Mouse (Mus musculus) MEL (cell line): ENCODE results near the gene Khnyn. TPM values are rescaled to one million over a fixed set of nuclear protein-coding genes. Genes with fewer than 3 reads are reported as not detected.

Source experiments
- DNase-seq: peaks from one replicate; pipeline ENCODE4 v3.0.0; 2011; ENCODE audit warnings: low read depth, low spot score
- H3K27ac ChIP-seq: 2 replicates; pipeline ENCODE4 v1.5.1; 2012; ENCODE audit warnings: low read depth, mild to moderate bottlenecking, control low read depth, low read length, moderate library complexity; ENCODE audit not compliant: control insufficient read depth
- H3K27me3 ChIP-seq, 2 experiments: fragments of 150-350 bp in 1 of 2; sonication (generic) in 1 of 2; 2 replicates each; pipeline ENCODE4 v1.6.1; 2012; ENCODE audit warnings: low read length in 2 of 2, mild to moderate bottlenecking in 2 of 2, improper control_type of control experiment in 1 of 2, moderate library complexity in 1 of 2; ENCODE audit not compliant: insufficient read depth in 2 of 2, control insufficient read depth in 1 of 2
- H3K36me3 ChIP-seq, 2 experiments: 2 replicates each; pipeline ENCODE4 v1.6.1; 2012 to 2014; ENCODE audit warnings: low read length in 2 of 2, improper control_type of control experiment in 1 of 2, inconsistent platforms in 1 of 2, mild to moderate bottlenecking in 1 of 2; ENCODE audit not compliant: insufficient read depth in 2 of 2, control insufficient read depth in 1 of 2
- H3K4me1 ChIP-seq, 2 experiments: fragments of 150-350 bp in 1 of 2; sonication (generic) in 1 of 2; 2 replicates each; pipeline ENCODE4 v1.6.1; 2012; ENCODE audit warnings: low read length in 2 of 2, improper control_type of control experiment in 1 of 2, mild to moderate bottlenecking in 1 of 2; ENCODE audit not compliant: insufficient read depth in 2 of 2, control insufficient read depth in 1 of 2
- H3K4me3 ChIP-seq, 2 experiments: fragments of 150-350 bp in 1 of 2; sonication (generic) in 1 of 2; 2 replicates each; pipeline ENCODE4 v1.5.1; 2012; ENCODE audit warnings: low read depth in 2 of 2, low read length in 2 of 2, mild to moderate bottlenecking in 2 of 2, moderate library complexity in 2 of 2, control low read depth in 1 of 2, improper control_type of control experiment in 1 of 2; ENCODE audit not compliant: control insufficient read depth in 1 of 2, insufficient read depth in 1 of 2
- H3K79me2 ChIP-seq: 2 replicates; pipeline ENCODE4 v1.6.1; 2012; ENCODE audit warnings: mild to moderate bottlenecking, low read length, moderate library complexity; ENCODE audit not compliant: control insufficient read depth, poor library complexity, insufficient read depth
- H3K9ac ChIP-seq: 2 replicates; pipeline ENCODE4 v1.6.1; 2012; ENCODE audit warnings: low read depth, mild to moderate bottlenecking, control low read depth, low read length, moderate library complexity; ENCODE audit not compliant: control insufficient read depth, poor library complexity, severe bottlenecking
- H3K9me3 ChIP-seq: fragments of 150-350 bp; sonication (generic); replicated peaks from 2 replicates; pipeline ENCODE4 v1.6.1; 2012; ENCODE audit warnings: mild to moderate bottlenecking, low read length, improper control_type of control experiment, moderate library complexity; ENCODE audit not compliant: insufficient read depth
- BHLHE40 ChIP-seq: IDR thresholded peaks from 2 replicates; pipeline ENCODE4 v1.6.1; 2012; ENCODE audit warnings: low read depth, mild to moderate bottlenecking, inconsistent platforms, low read length, improper control_type of control experiment, borderline replicate concordance
- CTCF ChIP-seq, 3 experiments: IDR thresholded peaks in 2 of 3; conservative IDR thresholded peaks in 1 of 3; 2 replicates each; pipeline ENCODE4 v1.5.1; 2011 to 2012; ENCODE audit warnings: low read length in 3 of 3, low read depth in 2 of 3, mild to moderate bottlenecking in 2 of 3, improper control_type of control experiment in 1 of 3, inconsistent platforms in 1 of 3, mixed read lengths in 1 of 3, moderate library complexity in 1 of 3; ENCODE audit not compliant: control insufficient read depth in 1 of 3, insufficient read depth in 1 of 3, poor library complexity in 1 of 3, severe bottlenecking in 1 of 3
- E2F4 ChIP-seq: IDR thresholded peaks from 2 replicates; pipeline ENCODE4 v1.6.1; 2011; ENCODE audit warnings: low read depth, low read length, improper control_type of control experiment, borderline replicate concordance
- ELF1 ChIP-seq: IDR thresholded peaks from 2 replicates; pipeline ENCODE4 v1.6.1; 2014; ENCODE audit warnings: low read depth, mild to moderate bottlenecking, inconsistent platforms, low read length, improper control_type of control experiment, moderate library complexity
- EP300 ChIP-seq, 2 experiments: IDR thresholded peaks; 2 replicates each; pipeline ENCODE4 v1.6.1; 2011; ENCODE audit warnings: improper control_type of control experiment in 2 of 2, low read length in 2 of 2, low read depth in 1 of 2, mild to moderate bottlenecking in 1 of 2
- ETS1 ChIP-seq: IDR thresholded peaks from 2 replicates; pipeline ENCODE4 v1.6.1; 2012; ENCODE audit warnings: low read depth, mild to moderate bottlenecking, inconsistent platforms, low read length, improper control_type of control experiment, moderate library complexity
- MEF2A ChIP-seq: IDR thresholded peaks from 2 replicates; pipeline ENCODE4 v1.6.1; 2014; ENCODE audit warnings: low read depth, mild to moderate bottlenecking, inconsistent platforms, low read length, improper control_type of control experiment; ENCODE audit not compliant: poor library complexity, insufficient replicate concordance, severe bottlenecking; ENCODE audit errors: extremely low read depth
- MXI1 ChIP-seq: IDR thresholded peaks from 2 replicates; pipeline ENCODE4 v1.6.1; 2011; ENCODE audit warnings: mild to moderate bottlenecking, low read depth, low read length, improper control_type of control experiment
- MYB ChIP-seq: IDR thresholded peaks from 2 replicates; pipeline ENCODE4 v1.6.1; 2011; ENCODE audit warnings: mild to moderate bottlenecking, low read depth, low read length, improper control_type of control experiment
- NELFE ChIP-seq: IDR thresholded peaks from 2 replicates; pipeline ENCODE4 v1.6.1; 2011; ENCODE audit warnings: low read depth, low read length, improper control_type of control experiment
- NRF1 ChIP-seq: IDR thresholded peaks from 2 replicates; pipeline ENCODE4 v1.6.1; 2014; ENCODE audit warnings: low read depth, mild to moderate bottlenecking, inconsistent platforms, low read length, improper control_type of control experiment, moderate library complexity; ENCODE audit not compliant: poor library complexity, insufficient read depth, severe bottlenecking
- POLR2A ChIP-seq, 2 experiments: IDR thresholded peaks; 2 replicates each; pipeline ENCODE4 v1.6.1; 2011 to 2012; ENCODE audit warnings: low read length in 2 of 2, mild to moderate bottlenecking in 2 of 2, control low read depth in 1 of 2, improper control_type of control experiment in 1 of 2, low read depth in 1 of 2, moderate library complexity in 1 of 2; ENCODE audit not compliant: control insufficient read depth in 1 of 2, insufficient read depth in 1 of 2, poor library complexity in 1 of 2
- POLR2AphosphoS5 ChIP-seq: IDR thresholded peaks from 2 replicates; pipeline ENCODE4 v1.6.1; 2012; ENCODE audit warnings: low read depth, borderline replicate concordance, mild to moderate bottlenecking, inconsistent platforms, low read length, moderate library complexity, mixed read lengths
- SMC3 ChIP-seq: IDR thresholded peaks from 2 replicates; pipeline ENCODE4 v1.6.1; 2011; ENCODE audit warnings: low read depth, low read length, improper control_type of control experiment
- TBP ChIP-seq: IDR thresholded peaks from 2 replicates; pipeline ENCODE4 v1.8.0; 2011; ENCODE audit warnings: low read depth, low read length, improper control_type of control experiment
- USF1 ChIP-seq: IDR thresholded peaks from 2 replicates; pipeline ENCODE4 v1.6.1; 2014; ENCODE audit warnings: low read depth, mild to moderate bottlenecking, inconsistent platforms, low read length, improper control_type of control experiment, moderate library complexity
- polyA plus RNA-seq, 2 experiments: library from polyadenylated mRNA; stranded (reverse) in 1 of 2; unstranded in 1 of 2; fragments of >175 nt in 1 of 2; fragments of >200 nt in 1 of 2; gene quantifications; 2 replicates each; pipeline versions ENCODE4 v1.2.1 to v1.2.4; 2012; ENCODE audit warnings: low replicate concordance in 2 of 2, low read depth in 1 of 2; ENCODE audit not compliant: insufficient read length in 2 of 2, insufficient read depth in 1 of 2, missing spikeins in 1 of 2
- total RNA-seq: library from RNA; depleted of rRNA; stranded (reverse); fragments of 300-350 nt; gene quantifications from 2 replicates; pipeline ENCODE4 v1.2.3, GENCODE M21; 2012

Khnyn gene
- total and polyA plus RNA-seq, 3 experiments, result 5.2 to 13.3 TPM; not detected in 1

GRCm38 (mm10) chr14:55842794-55843193 is 42.0 kb upstream of the Khnyn start:
- Histone ChIP-seq H3K27me3 (peaks cover 2 to 5% of the 10 kb centered on the region in 2 experiments; a peak in 1 of 4 replicates), H3K27ac (no peak overlapping the region), H3K79me2 (no peaks in the 10 kb centered on the region), H3K4me3 (no peak overlapping the region), H3K36me3 (no peaks in the 10 kb centered on the region), H3K4me1 (no peaks in the 10 kb centered on the region), H3K9ac (no peak overlapping the region), H3K9me3 (no peaks in the 10 kb centered on the region)
- no peak for DNase-seq
- peak; percentile 32; the same call in 1 of the 2 replicates for TF ChIP-seq SMC3
- no peak for TF ChIP-seq MXI1
- peak in 2 of 3 experiments; percentile 12 to 36; a peak in 3 of 6 replicates for TF ChIP-seq CTCF (IDR thresholded peaks at IDR 0.05 in 2 of 3, conservative IDR thresholded peaks at IDR 0.05 in 1 of 3; ENCODE audit: control insufficient read depth in 1 of 3, insufficient read depth in 1 of 3, low read depth in 2 of 3, low read length in 3 of 3, poor library complexity in 1 of 3, severe bottlenecking in 1 of 3)

- no peak overlapping the region for H3K9ac ChIP-seq
- H3K4me3 ChIP-seq, result no peak overlapping the region
- H3K27me3 ChIP-seq, result peaks cover 2 to 7% of the 10 kb centered on the region in 2 experiments; a peak in 1 of 4 replicates
- TF ChIP-seq MEF2A (no peak), ETS1 (no peak), NRF1 (no peak), EP300 (IDR thresholded peaks at IDR 0.05; ENCODE audit: low read depth in 1 of 2, low read length in 2 of 2) (no peak), MYB (no peak), BHLHE40 (no peak), USF1 (no peak), E2F4 (no peak), MXI1 (no peak), POLR2A (IDR thresholded peaks at IDR 0.05; ENCODE audit: control insufficient read depth in 1 of 2, insufficient read depth in 1 of 2, low read depth in 1 of 2, low read length in 2 of 2, poor library complexity in 1 of 2) (no peak), POLR2AphosphoS5 (no peak), ELF1 (no peak), TBP (no peak), NELFE (no peak)
- no peaks in the 10 kb centered on the region for H3K36me3 ChIP-seq
- H3K4me1 ChIP-seq, result no peaks in the 10 kb centered on the region
- no peaks in the 10 kb centered on the region for H3K9me3 ChIP-seq
- no peaks in the 10 kb centered on the region for H3K79me2 ChIP-seq
- DNase-seq, result no peak
- no peak overlapping the region for H3K27ac ChIP-seq
Observed at GRCm38 (mm10) chr14:55845506-55846294, 39.0 kb upstream of the Khnyn start.
